Mouse (Mus musculus) G1E (cell line): Measurements from ENCODE around the gene Nemf. TPM values are rescaled to one million over a fixed set of nuclear protein-coding genes. Genes with fewer than 3 reads are reported as not detected.

Source experiments
- ATAC-seq: 2 replicates; pipeline ENCODE4 v1.8.0; 2016; ENCODE audit warnings: mild to moderate bottlenecking; ENCODE audit not compliant: insufficient number of reproducible peaks, poor library complexity, low FRiP score, severe bottlenecking; ENCODE audit errors: extremely low read depth
- DNase-seq: peaks from one replicate; pipeline ENCODE4 v3.0.0; 2012; ENCODE audit warnings: low spot score
- H3K27me3 ChIP-seq: 2 replicates; pipeline ENCODE4 v1.6.1; 2012; ENCODE audit warnings: mild to moderate bottlenecking, low read length, inconsistent platforms; ENCODE audit not compliant: insufficient read depth
- H3K36me3 ChIP-seq: replicated peaks from 2 replicates; pipeline ENCODE3; 2012; ENCODE audit warnings: mild to moderate bottlenecking, inconsistent platforms
- H3K4me1 ChIP-seq: 2 replicates; pipeline ENCODE4 v1.6.1; 2012; ENCODE audit warnings: low read depth, low read length, inconsistent platforms, mixed read lengths; ENCODE audit not compliant: insufficient read depth
- H3K4me3 ChIP-seq: 2 replicates; pipeline ENCODE4 v1.5.1; 2012; ENCODE audit warnings: low read depth, mild to moderate bottlenecking, inconsistent platforms, low read length, moderate library complexity, mixed read lengths
- H3K9me3 ChIP-seq: replicated peaks from 2 replicates; pipeline ENCODE4 v1.6.1; 2012; ENCODE audit warnings: inconsistent platforms
- CTCF ChIP-seq: IDR thresholded peaks from 2 replicates; pipeline ENCODE4 v1.5.1; 2012; ENCODE audit warnings: low read depth, low read length, inconsistent platforms, mixed read lengths
- GATA1 ChIP-seq: IDR thresholded peaks from 2 replicates; pipeline ENCODE4 v1.6.1; 2012; ENCODE audit warnings: borderline replicate concordance, low read length, inconsistent platforms, mixed read lengths
- GATA2 ChIP-seq: IDR thresholded peaks from 2 replicates; pipeline ENCODE4 v1.6.1; 2012; ENCODE audit warnings: low read depth, low read length, inconsistent platforms, borderline replicate concordance
- POLR2AphosphoS5 ChIP-seq: IDR thresholded peaks from 2 replicates; pipeline ENCODE4 v1.6.1; 2012; ENCODE audit warnings: low read depth, low read length, inconsistent platforms; ENCODE audit not compliant: insufficient replicate concordance
- TAL1 ChIP-seq: conservative IDR thresholded peaks from 2 replicates; pipeline ENCODE4 v1.6.1; 2012; ENCODE audit warnings: low read depth, low read length, inconsistent platforms, mixed read lengths
- polyA plus RNA-seq: library from polyadenylated mRNA; stranded (reverse); fragments of >175 nt; gene quantifications from 2 replicates; pipeline ENCODE4 v1.2.3, GENCODE M21; 2012
- total RNA-seq, 2 experiments: library from RNA; stranded (forward) in 1 of 2; stranded (reverse) in 1 of 2; fragments of 200-1000 nt in 1 of 2; fragments of >200 nt in 1 of 2; fragmentation: Nextera tagmentation in 1 of 2; gene quantifications; 2 replicates each; pipeline ENCODE4 v1.2.3; 2014 to 2017

Gene Nemf
- total and polyA plus RNA-seq, 3 experiments: 4.9 to 150 (median 128) TPM

DNA sequence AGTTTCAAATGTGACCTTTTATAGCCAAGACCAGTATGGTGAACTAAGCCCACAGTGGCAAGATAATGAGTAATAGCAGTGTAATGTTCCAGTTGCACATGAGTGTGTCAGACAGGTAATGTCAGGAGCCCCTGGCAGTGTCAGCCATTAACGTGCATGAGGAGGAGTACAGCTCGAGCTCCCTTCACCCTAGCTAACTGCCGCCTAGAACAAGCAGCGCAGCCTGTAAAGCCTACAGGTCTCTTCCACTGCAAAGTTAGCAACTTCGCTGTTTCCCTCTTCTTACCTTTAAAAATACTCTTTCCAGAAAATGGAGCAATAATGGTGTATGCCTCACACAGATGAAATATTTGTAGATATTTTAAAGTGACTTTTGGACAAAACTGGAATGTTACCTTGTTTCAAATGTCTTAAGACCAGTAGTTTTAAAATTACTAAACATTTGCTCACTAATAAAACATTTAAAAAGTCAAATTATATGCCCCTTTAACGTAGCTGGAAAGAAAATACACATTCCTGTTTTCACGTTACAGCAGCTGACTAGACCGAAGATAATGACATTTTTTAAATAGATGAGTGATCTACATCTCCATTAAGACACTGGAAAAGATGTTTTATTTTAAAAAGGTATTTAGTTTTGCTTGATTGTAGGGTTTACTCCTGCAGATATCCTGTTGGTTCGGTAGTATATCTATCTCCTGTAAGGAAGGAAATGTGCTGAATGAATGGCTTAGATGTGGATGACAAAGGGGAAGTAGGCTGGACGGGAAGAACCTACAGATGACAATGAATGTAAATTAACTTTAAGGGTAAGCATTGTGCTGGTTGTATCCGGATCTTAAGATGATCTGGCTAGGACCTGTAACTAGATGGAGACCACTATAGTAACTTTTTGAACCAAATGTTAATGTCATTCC is 17.1 kb upstream of the Nemf start:
- Histone ChIP-seq H3K9me3 (no peaks in the 10 kb centered on the region), H3K36me3 (peaks cover 44% of the 10 kb centered on the region), H3K4me1 (peaks cover 35% of the 10 kb centered on the region), H3K27me3 (no peaks in the 10 kb centered on the region), H3K4me3 (peak overlapping the region; percentile 95)
- no peak for TF ChIP-seq CTCF
- TF ChIP-seq GATA1: no peak
- TF ChIP-seq GATA2: no peak
- TF ChIP-seq POLR2AphosphoS5: no peak
- no peak for TF ChIP-seq TAL1
- ATAC-seq (no peak), DNase-seq (no peak)

GRCm38 (mm10) chr12:69372731-69373331 is 15.9 kb upstream of the Nemf start:
- DNase-seq (peak; percentile 41), ATAC-seq (no peak)
- Histone ChIP-seq H3K36me3 (peaks cover 31% of the 10 kb centered on the region), H3K27me3 (no peaks in the 10 kb centered on the region), H3K4me3 (peak overlapping the region; percentile 95), H3K4me1 (peaks cover 26% of the 10 kb centered on the region), H3K9me3 (no peaks in the 10 kb centered on the region)
- TF ChIP-seq POLR2AphosphoS5 (no peak), CTCF (no peak), GATA1 (no peak), GATA2 (no peak), TAL1 (no peak)

GRCm38 (mm10) chr12:69371854-69372671 is 15.1 kb upstream of the Nemf start, which contains the start of the genes Arf6 and Gm9887:
Arf6 (plus strand) TSS chr12:69372150.
Gm9887 (minus strand) TSS chr12:69372458.
- ATAC-seq: peak; percentile 64
- DNase-seq: peak; percentile 96
- H3K4me1 ChIP-seq: peaks cover 25% of the 10 kb centered on the region
- TF ChIP-seq GATA2: no peak
- no peak for TF ChIP-seq GATA1
- peaks cover 28% of the 10 kb centered on the region for H3K36me3 ChIP-seq
- H3K27me3 ChIP-seq: no peaks in the 10 kb centered on the region
- H3K9me3 ChIP-seq: no peaks in the 10 kb centered on the region
- peak within 1 kb of the TSS; percentile 95 for H3K4me3 ChIP-seq

GRCm38 (mm10) chr12:69371421-69371853 is 14.5 kb upstream of the Nemf start:
- H3K27me3 ChIP-seq: no peaks in the 10 kb centered on the region
- TF ChIP-seq TAL1 (no peak), POLR2AphosphoS5 (0 out of 2 replicates have a peak, but pooled peaks have one; percentile 42)
- ATAC-seq: peak; percentile 43
- DNase-seq: peak; percentile 81
- peaks cover 23% of the 10 kb centered on the region for H3K4me1 ChIP-seq
- peaks cover 25% of the 10 kb centered on the region for H3K36me3 ChIP-seq
- peak overlapping the region; percentile 95 for H3K4me3 ChIP-seq
- H3K9me3 ChIP-seq: no peaks in the 10 kb centered on the region

GRCm38 (mm10) chr12:69370936-69371335 is 14.0 kb upstream of the Nemf start:
- H3K4me1 ChIP-seq: peaks cover 21% of the 10 kb centered on the region
- ATAC-seq (no peak), DNase-seq (no peak)
- H3K27me3 ChIP-seq: no peaks in the 10 kb centered on the region
- peak overlapping the region; percentile 95 for H3K4me3 ChIP-seq
- no peaks in the 10 kb centered on the region for H3K9me3 ChIP-seq
- no peak for TF ChIP-seq CTCF
- TF ChIP-seq TAL1: no peak
- H3K36me3 ChIP-seq: peaks cover 22% of the 10 kb centered on the region

DNA sequence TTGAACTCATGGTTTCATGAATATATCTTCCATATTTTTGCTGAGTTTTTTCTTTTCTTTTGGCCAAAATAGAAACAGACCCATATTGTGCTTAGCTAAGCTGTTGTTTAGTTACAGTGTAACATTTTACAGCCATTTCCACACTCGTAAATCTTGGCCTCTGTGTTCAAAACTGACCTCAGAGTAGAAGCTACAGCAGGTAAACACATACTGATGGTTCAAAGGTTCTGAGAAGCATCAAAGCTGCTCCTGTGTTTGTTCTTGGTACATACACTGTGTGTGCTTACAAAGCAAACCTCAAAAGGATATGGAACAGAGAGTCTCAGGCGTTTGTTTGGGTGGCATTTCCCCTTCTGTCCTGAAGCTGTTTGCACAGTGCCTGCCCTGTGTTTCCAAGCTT is 10.6 kb upstream of the Nemf start:
- H3K4me1 ChIP-seq: peaks cover 38% of the 10 kb centered on the region
- peaks cover 1% of the 10 kb centered on the region for H3K36me3 ChIP-seq
- TF ChIP-seq CTCF (no peak), GATA1 (no peak), GATA2 (no peak), POLR2AphosphoS5 (no peak), TAL1 (no peak)
- ATAC-seq (no peak), DNase-seq (no peak)
- no peak overlapping the region for H3K4me3 ChIP-seq
- H3K9me3 ChIP-seq: no peaks in the 10 kb centered on the region
- H3K27me3 ChIP-seq: no peaks in the 10 kb centered on the region
